ENCODE assay signal across 8 mouse cellular contexts in genomic region chr11:97146724-97147123, GRCm38 (mm10). TPM values are rescaled to one million over a fixed set of nuclear protein-coding genes. Genes with fewer than 3 reads are reported as not detected.
A peak's percentile ranks its signal among the peaks of the same experiment; 100 is the strongest.
DNase-seq lines count a peak whose midpoint lies in the region; ATAC-seq and TF ChIP-seq lines count a peak whose summit lies in the region.
"Had no signal": no experiment of that assay in that cellular context is flagged by ENCODE, and none has a peak within 500 bp of the region (broad histone marks: within the 10 kb centered on the region; RNA-seq: fewer than 3 reads in every experiment).

No protein-coding gene starts in this region.

- no peaks in the 10 kb centered on the region for H3K79me3 ChIP-seq in C2C12 (ENCODE audit: low read depth)

- TF ChIP-seq CTCF in C2C12 (IDR thresholded peaks at IDR 0.05; ENCODE audit: control insufficient read depth, insufficient read depth, insufficient read length) (peak; percentile 84), G1E (IDR thresholded peaks at IDR 0.05; ENCODE audit: low read depth, low read length) (peak; percentile 90)
- TF ChIP-seq CTCF in lung, embryonic 14.5 days (IDR thresholded peaks at IDR 0.05; ENCODE audit: low read depth) = peak; percentile 92
- TF ChIP-seq CTCF in small intestine, adult 2 months (IDR thresholded peaks at IDR 0.05; ENCODE audit: extremely low read depth, insufficient read length, insufficient replicate concordance, low read depth, low read length) = peak; percentile 94; the same call in 1 of the 2 replicates

- H3K9me3 ChIP-seq in G1E (replicated peaks) = 0 out of 2 replicates have a peak, but pooled peaks cover 6% of the 10 kb centered on the region
- no peaks in the 10 kb centered on the region for H3K9me3 ChIP-seq in lung, embryonic 14.5 days (ENCODE audit: low read depth, low read length)
- H3K9me3 ChIP-seq: megakaryocyte, embryonic 14.5 days had no signal

- peaks cover 51% of the 10 kb centered on the region for H3K4me1 ChIP-seq in G1E (ENCODE audit: insufficient read depth, low read depth, low read length)
- H3K4me1 ChIP-seq in lung, embryonic 14.5 days (ENCODE audit: insufficient read depth) = peaks cover 13% of the 10 kb centered on the region
- peaks cover 8% of the 10 kb centered on the region for H3K4me1 ChIP-seq in small intestine, adult 2 months (ENCODE audit: control insufficient read depth, insufficient read depth, insufficient read length, low read length)

- H3K79me2 ChIP-seq in C2C12 (ENCODE audit: control insufficient read depth, insufficient read depth) = no peaks in the 10 kb centered on the region

- WGBS in lung, embryonic 14.5 days = 6% methylated on average over 8 of the region's 8 CpGs
- 5% methylated on average over 8 of the region's 8 CpGs for WGBS in small intestine, adult 2 months

- ATAC-seq in G1E (ENCODE audit: extremely low read depth, insufficient number of reproducible peaks, low FRiP score, poor library complexity, severe bottlenecking) = no peak
- ATAC-seq in lung, embryonic 14.5 days (ENCODE audit: insufficient read depth) = no peak

- peak; percentile 59 for DNase-seq in G1E (ENCODE audit: low spot score)
- peak; percentile 70 for DNase-seq in cerebellum, adult 9-11 months
- DNase-seq in gastrocnemius, postnatal 36 days = peak; percentile 59 to 74
- peak; percentile 86 to 87 for DNase-seq in kidney, postnatal 4 days
- DNase-seq in lung, embryonic 14.5 days = peak; percentile 90

- TF ChIP-seq POLR2A in small intestine, adult 2 months (IDR thresholded peaks at IDR 0.05; ENCODE audit: low read depth, low read length) = no peak

- H3K4me3 ChIP-seq in C2C12 (ENCODE audit: insufficient read depth, poor library complexity, severe bottlenecking) (no peak overlapping the region), G1E (ENCODE audit: low read depth, low read length) (no peak overlapping the region)
- no peak overlapping the region for H3K4me3 ChIP-seq in lung, embryonic 14.5 days (ENCODE audit: low read depth, low read length)
- no peak overlapping the region for H3K4me3 ChIP-seq in small intestine, adult 2 months (ENCODE audit: low read depth, low read length)
- H3K4me3 ChIP-seq: megakaryocyte, embryonic 14.5 days had no signal

- intact Hi-C loops in gastrocnemius, postnatal 36 days (cut with DNase I) = loop anchor here (2.0 to 5.0 kb wide), 2 partner anchors 46 to 944 kb away; no protein-coding TSS in a partner anchor

- no peak overlapping the region for H3ac ChIP-seq in C2C12 (ENCODE audit: control insufficient read depth, insufficient read length, low read depth)

- peak overlapping the region; percentile 16; the same call in 1 of the 2 replicates for H3K4me2 ChIP-seq in lung, embryonic 14.5 days

- H3K36me3 ChIP-seq in C2C12 (ENCODE audit: control insufficient read depth, insufficient read depth) (no peaks in the 10 kb centered on the region), G1E (replicated peaks) (no peaks in the 10 kb centered on the region)
- peaks cover 45% of the 10 kb centered on the region for H3K36me3 ChIP-seq in lung, embryonic 14.5 days (ENCODE audit: insufficient read depth)
- no peaks in the 10 kb centered on the region for H3K36me3 ChIP-seq in small intestine, adult 2 months (ENCODE audit: control insufficient read depth, insufficient read depth, low read length)

- no peak overlapping the region for H3K9ac ChIP-seq in lung, embryonic 14.5 days

- H3K27me3 ChIP-seq in C2C12 (ENCODE audit: control insufficient read depth, insufficient read depth, insufficient read length) (peaks cover 59% of the 10 kb centered on the region), G1E (ENCODE audit: insufficient read depth, low read length) (peaks cover 91% of the 10 kb centered on the region)
- no peaks in the 10 kb centered on the region; the same call in 1 of the 2 replicates for H3K27me3 ChIP-seq in lung, embryonic 14.5 days (ENCODE audit: insufficient read depth, low read length)
- peaks cover 13% of the 10 kb centered on the region for H3K27me3 ChIP-seq in small intestine, adult 2 months (ENCODE audit: control insufficient read depth, insufficient read depth, low read length)

- no peak overlapping the region for H3K27ac ChIP-seq in lung, embryonic 14.5 days (ENCODE audit: low read depth)
- H3K27ac ChIP-seq in small intestine, adult 2 months (ENCODE audit: insufficient read depth, low read depth, low read length) = no peak overlapping the region

TF ChIP-seq in C2C12, 6 proteins besides CTCF, POLR2A, EP300 and RAD21:
- no peak for TF ChIP-seq CEBPB (IDR thresholded peaks at IDR 0.05; ENCODE audit: low read depth)
- no peak for TF ChIP-seq MYOG (IDR thresholded peaks at IDR 0.05; ENCODE audit: control insufficient read depth, extremely low read depth, insufficient read length)
- no peak for TF ChIP-seq FOSL1 (IDR thresholded peaks at IDR 0.05; ENCODE audit: insufficient read depth, low read length, poor library complexity, severe bottlenecking)
- no peak for TF ChIP-seq USF1 (IDR thresholded peaks at IDR 0.05; ENCODE audit: low read depth)

RNA-seq across cellular contexts. Expression of gene Tbkbp1, which starts 4.6 kb away (rescaled TPM):
- polyA plus RNA-seq in C2C12 (2012; fragmentation: generic; extraction: Trizol) = 0.46 TPM
- not detected in 2 replicates for total RNA-seq in G1E (2014; fragmentation: Nextera tagmentation)
- total RNA-seq in G1E (2017) = 0.05 and 0.06 TPM in 2 replicates
- 0.29 and 0.34 TPM in 2 replicates for polyA plus RNA-seq in G1E (2012)
- 1 to 10 TPM; 5.9 to 6.6 TPM for total RNA-seq in gastrocnemius, postnatal 36 days (2021)
- polyA plus RNA-seq in lung, embryonic 14.5 days (2014; fragmentation: Nextera tagmentation; extraction: Ambion mirVana) = 9.4 and 10.8 TPM in 2 replicates
- 7.5 and 11.4 TPM in 2 replicates for polyA plus RNA-seq in small intestine, adult 2 months (2012; rRNA removed)

RNA-seq across cellular contexts. Expression of gene Tbx21, which starts 31.6 kb away (rescaled TPM):
- polyA plus RNA-seq in C2C12 (2012; fragmentation: generic; extraction: Trizol) = not detected
- total RNA-seq in G1E (2014; fragmentation: Nextera tagmentation) = not detected in 2 replicates
- total RNA-seq in G1E (2017) = not detected in 2 replicates
- polyA plus RNA-seq in G1E (2012) = not detected in 2 replicates
- under 1 TPM; 0.44 to 0.69 TPM for total RNA-seq in gastrocnemius, postnatal 36 days (2021)
- not detected in 2 replicates for polyA plus RNA-seq in lung, embryonic 14.5 days (2014; fragmentation: Nextera tagmentation; extraction: Ambion mirVana)
- 1.0 and 2.3 TPM in 2 replicates for polyA plus RNA-seq in small intestine, adult 2 months (2012; rRNA removed)

RNA-seq across cellular contexts. Expression of gene Kpnb1, which starts 41.0 kb away (rescaled TPM):
- 180 TPM for polyA plus RNA-seq in C2C12 (2012; fragmentation: generic; extraction: Trizol)
- 328 and 346 TPM in 2 replicates for total RNA-seq in G1E (2014; fragmentation: Nextera tagmentation)
- 265 and 286 TPM in 2 replicates for total RNA-seq in G1E (2017)
- polyA plus RNA-seq in G1E (2012) = 50.5 and 51.3 TPM in 2 replicates
- 10 to 100 TPM; 46.2 to 52.3 TPM for total RNA-seq in gastrocnemius, postnatal 36 days (2021)
- polyA plus RNA-seq in lung, embryonic 14.5 days (2014; fragmentation: Nextera tagmentation; extraction: Ambion mirVana) = 81.2 and 83.4 TPM in 2 replicates
- 7.5 and 13.5 TPM in 2 replicates for polyA plus RNA-seq in small intestine, adult 2 months (2012; rRNA removed)
